Mouse (Mus musculus): ENCODE data around the gene Gm42791.

DNA sequence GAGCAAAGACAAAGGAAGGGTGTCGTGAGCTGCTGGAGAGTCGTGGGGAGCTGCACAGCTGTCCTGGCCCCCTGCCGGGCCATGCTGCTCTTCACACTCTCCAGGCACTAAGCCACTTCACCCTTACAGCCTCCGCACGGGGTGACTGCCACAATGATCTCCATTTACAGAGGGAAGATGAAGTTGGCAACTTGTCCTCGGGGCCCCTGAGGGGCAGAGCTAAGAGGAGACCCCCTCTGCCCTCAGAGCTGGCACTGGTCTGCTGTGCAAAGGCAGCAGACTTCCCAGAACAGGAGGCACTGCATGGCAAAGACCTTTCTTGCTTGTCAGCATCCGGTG lies 85.9 kb downstream of the Gm42791 start:
- TF ChIP-seq ETS1 (conservative IDR thresholded peaks at IDR 0.05; ENCODE audit: low read depth, low read length) = no peak
- no peak for TF ChIP-seq POLR2AphosphoS2 (IDR thresholded peaks at IDR 0.05; ENCODE audit: low read depth, low read length)
- no peak for TF ChIP-seq RCOR1 (conservative IDR thresholded peaks at IDR 0.05; ENCODE audit: low read depth, low read length)
